Mouse (Mus musculus): ENCODE measurements at regions not wholly inside any gene's neighbourhood (a gene's known extent, or its start where the extent isn't known, plus 50 kb on each side); places are given as distances from the start of the nearest gene placed in this dataset.

DNA sequence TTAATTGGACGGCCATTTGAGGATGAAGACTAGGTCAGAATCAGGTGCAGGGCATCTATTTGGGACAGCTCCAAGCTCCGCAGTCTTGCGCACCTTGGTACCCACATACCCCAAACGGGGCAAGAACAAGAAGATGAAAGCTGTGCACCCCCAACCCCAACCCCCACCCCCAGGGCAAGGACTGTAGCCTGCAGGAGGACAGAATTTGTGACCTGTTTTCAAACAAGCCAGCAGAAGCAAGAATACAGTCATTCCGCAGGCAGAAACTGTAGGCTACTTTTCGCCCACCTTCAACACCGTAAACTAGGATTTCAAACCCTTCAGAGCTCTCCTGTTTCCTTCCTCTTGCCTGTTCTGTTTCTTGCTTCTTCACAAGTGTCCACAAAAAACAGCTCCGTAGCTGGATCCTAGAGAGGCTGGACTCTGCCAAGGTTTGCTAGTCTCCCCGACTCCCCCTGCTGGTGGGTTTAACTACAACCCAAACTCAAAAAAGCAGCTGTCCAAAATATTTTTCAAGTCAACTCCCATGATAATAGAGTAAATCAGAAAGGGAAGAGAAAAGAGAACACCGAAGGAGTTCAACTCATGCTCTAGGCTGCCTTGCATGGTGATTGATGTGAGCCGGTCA is 430.3 kb upstream of the Atp11b start:
- DNase-seq, result peak in 1 of 2 experiments; percentile 64

DNA sequence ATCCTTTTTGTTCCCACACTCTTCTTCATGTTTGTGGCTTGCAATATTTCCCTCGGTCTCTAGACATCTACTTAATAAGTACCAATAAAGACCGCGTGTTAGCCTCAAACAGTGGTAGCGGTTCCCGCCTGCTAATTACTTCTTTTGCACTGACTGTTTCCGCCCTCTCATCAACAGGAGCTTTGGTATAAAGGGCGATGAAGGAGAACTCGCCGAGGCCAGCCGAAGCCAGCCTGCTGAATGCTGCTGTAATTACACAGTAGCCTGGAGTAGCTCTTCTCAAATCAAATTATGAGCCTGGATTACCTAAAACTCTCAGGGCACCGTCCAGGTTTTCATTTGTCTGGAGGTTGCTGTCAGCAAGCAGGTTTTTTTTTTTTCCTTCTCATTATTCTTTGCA is 429.7 kb upstream of the Atp11b start:
- DNase-seq, result no peak

DNA sequence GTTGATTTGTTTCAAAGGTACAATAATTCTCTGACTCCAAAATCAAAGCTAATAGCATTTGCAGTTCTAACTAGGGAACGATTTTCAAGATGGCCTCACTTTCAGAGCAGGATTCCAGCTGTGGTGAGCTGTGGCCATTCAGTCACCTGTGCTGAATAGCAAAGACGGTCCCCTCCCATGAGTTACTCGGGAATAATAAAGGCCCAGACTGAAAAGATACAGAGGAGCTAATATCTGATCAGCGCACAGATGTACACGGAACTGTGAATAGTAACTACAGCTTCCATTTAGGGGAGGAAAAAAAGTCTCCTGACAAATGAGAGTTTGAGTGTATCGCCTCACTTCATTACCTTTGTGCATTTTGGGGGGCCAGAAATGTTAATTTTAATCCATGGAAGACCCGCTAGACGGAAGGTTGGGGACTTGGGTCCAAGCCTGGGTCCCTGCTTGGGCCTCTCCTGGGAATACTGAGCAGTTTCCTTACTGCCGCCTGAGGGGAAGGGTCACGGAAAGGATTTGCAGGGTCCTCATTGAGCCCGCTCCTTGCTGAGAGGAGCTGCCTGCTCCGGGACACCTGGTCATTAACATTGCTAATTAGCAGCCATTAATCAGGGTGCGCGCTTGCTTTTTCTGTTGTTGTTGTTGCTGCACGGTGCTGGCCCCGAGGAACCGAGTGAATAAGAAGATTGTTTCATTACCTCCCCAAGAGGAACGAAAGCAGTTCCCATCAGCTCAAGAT is 421.2 kb upstream of the Atp11b start:
- DNase-seq, result no peak

DNA sequence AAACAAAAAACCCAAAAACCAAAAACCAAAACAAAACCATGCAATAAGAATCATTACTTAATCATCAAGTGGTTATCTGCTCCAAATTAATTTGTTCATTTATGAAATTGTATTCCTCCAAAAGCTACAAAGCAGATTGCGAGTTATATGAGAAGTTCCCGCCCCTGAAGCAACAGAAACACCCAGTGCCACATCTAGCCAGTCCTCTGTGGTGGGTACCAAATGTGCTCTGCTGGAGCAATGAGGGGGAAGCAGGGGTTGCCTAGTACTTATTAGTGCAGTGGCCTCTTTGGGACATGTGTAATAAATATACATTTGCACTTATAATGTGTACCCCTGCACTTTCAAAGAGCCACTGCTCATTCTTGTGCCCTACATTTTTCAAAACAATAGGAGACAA is 419.9 kb upstream of the Atp11b start:
- no peak for DNase-seq

DNA sequence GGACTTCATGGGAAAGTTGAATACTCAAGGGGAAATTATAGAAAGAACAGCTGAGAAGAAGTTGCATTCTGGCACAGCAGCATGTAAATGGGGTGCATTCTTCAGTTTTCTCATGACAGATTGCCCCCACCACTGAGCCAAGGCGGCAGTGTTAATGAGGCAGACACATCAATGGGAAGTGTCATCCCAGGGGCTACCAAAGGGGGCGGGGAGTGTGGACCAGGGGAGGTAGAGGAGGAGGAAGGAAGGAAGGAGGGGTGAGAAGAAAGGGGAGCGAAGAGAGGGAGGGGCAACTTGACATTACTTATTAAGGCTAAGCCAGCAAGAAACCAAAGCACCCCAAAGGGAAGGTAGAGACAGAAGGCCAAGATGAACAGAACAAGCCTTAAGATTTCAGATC is 419.4 kb upstream of the Atp11b start:
- DNase-seq, result no peak

DNA sequence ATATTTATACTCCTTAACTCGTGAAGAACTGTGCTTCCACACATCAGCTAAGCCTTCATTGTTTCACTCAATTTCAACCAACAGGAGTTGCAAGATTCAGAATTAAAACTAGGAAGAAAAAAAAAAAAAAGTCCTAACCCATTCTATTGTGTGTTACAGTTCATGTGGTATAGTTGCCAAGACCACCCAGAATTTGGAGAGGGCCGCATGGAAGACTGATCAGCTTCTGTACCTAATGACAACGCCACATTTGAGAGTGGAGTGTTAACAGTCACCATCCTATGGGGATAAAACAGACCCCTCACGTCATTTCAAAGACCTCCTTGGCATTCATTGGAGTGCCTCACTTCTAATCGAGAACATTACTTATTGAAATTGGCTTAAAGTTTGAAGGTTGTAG is 418.1 kb upstream of the Atp11b start:
- DNase-seq, result no peak

DNA sequence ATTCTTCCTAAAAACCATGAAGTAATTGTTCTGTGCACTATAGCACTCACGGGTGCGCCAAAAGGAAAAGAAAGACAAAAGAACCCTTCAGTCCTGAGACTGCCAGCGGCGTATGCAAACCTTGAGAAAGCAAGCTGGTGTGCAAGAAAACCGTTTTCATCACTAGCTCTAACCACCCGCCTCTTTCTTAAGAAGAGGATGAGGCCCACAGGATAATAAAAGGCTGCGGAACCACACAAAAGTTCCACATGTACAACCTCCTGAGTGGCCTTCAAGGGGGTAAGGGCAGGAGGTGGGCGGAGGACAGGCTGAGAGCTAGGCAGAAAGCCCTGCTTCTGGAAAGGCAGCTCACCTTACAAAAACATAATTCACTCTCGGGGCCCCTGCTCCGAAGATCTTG is 413.4 kb upstream of the Atp11b start:
- DNase-seq, result no peak

DNA sequence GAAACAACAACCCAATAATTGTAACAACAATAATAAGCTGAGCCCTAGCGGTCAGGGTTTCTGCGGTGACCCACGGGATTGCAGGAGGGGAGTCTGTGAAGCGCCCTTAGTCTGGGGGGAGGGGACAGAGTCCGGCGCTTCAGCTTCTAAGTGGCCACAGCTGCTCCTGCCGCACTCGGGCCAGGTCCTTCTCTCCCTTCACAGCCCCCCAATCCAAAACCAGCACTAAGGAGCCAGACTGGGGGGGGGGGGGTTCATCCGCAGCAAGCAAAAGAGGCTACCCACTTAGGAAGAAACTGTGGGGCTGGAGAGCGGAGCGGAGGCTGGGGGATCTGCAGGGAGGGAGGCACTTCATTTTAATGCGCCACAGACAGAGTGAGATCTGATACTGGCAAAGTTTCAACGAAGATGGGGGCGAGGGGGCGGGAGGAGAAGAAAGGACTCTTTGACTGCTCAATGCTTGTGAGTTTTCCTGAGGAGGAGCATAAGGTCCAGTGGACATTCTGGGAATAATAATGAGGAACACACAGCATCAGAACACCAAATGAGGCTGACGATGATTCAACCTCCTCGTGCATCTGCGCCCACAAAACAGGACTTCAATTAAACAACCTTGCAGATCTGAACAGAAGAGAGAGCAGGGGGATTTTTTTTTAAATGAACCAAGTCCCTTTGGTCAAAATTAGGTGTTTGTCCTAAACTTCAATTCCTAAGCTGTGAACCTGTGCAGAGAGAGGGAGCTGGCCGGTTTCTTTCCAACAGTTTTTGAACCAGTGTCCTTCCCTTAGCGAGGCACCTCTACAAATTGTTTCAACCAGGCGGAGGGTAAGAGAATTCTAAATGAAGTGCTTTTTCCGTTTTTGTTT is 412.7 kb upstream of the Atp11b start:
- peak in 1 of 2 experiments; percentile 9 for DNase-seq

DNA sequence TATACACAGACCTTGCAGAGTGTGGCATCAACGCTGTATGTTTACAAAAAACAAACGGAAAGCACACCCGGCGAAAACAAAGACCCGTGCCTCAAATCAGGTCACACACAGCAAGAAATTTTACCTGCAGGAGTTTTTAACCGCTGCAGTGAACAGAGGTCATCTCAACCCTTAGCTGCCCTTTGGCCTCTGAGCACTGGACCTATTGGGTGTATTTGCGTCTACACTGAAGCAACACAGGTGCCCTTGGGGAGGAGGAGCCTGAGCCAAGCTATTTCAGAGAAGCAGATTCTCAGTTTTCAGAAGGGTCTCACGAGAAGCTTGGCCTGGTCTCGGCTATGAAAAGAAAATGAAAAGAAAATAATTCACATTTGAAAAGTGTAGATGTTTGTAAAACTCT is 412.1 kb upstream of the Atp11b start:
- no peak for DNase-seq

DNA sequence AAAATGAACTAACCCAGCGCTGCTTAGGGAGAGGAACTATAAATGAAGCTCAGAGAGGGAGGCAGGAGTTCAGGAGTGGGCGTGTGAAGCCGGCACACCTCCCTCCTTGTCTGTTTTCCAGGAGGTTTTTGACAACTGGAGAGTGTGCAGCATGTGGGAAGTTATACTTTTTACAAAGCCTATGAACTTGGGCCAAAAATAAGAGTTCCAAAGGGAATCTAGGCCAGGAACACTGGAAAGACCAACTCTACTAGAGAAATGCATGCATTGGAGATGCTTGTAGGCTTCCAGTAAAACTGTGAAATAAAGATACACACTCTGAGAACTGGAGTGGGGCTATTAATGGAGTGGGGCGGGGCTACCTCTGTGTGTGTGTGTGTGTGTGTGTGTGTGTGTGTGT is 411.3 kb upstream of the Atp11b start:
- DNase-seq, result no peak

DNA sequence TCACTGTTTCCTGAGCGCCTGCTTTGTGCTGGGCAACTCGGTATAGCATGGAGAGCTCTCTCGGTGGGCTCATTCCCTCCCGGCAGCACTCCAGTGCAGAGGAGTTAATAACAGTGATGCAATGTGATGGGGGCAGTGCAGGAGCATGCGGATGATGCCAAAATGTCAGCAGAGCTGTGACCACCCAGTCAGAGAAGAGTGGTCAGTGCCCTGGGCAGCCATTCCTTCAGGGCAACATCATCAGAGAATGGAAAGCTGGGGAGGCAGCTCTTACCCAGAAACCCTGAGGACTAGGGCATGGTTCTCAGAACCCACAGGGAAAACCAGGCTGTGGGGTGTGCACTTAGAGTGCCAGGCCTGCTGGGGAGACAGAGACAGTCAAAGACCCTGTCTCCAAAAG is 410.0 kb upstream of the Atp11b start:
- no peak for DNase-seq

DNA sequence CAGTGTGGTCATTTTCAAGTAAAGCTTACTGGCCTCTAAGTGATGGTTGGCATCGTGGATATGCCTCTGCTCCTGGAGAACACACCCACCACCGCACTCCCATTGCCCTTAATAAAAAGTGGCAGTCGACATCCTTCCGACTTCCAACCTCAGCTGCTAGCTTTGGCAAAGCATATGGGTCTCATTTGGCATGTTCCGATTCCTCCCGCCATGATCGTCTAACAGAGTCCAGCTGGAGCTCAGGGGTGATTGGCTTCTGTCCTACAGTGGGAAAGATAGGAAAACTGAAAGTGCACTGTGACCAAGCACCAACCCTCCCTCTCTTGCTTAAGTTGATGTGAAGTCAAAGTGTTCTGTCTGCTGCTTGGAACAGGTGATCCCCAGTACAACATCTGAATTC is 404.8 kb upstream of the Atp11b start:
- no peak for DNase-seq

DNA sequence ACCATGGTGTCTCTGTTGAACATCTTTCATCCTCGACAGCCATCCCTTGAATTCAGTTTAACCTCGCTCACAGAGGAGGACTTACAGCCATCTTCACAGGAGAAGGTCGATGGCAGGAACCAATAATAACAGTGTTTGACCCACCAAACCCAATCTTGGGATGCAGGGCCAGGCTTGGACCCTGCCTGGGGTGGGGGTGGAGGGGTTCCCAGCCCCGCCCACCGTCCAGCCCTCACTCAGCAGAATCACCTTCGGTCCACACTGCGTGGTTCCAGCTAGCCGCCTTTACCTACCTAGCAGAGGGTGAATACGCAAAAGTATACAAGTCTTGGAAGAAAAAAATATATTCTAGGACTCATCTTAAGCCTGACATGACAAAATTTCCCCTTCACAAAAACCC is 400.5 kb upstream of the Atp11b start:
- no peak for DNase-seq

DNA sequence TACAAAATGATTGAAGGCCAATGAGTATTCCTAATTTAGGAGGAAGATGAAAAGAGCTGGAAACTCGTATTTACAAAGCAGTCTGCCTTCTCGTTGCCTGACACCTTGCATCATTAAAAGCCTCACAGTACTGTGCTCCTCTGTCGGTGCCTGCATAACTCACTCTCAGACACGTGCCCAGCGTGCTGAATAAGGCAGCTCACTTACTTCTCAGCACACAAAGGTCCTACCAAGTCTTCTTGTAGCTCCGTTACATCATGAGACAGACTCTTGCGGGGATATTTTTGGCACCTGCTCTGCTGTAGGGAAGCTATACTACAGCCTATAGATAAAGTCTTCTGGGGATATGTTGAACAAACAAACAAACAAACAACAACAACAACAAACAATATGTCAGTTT is 400.0 kb upstream of the Atp11b start:
- no peak for DNase-seq

DNA sequence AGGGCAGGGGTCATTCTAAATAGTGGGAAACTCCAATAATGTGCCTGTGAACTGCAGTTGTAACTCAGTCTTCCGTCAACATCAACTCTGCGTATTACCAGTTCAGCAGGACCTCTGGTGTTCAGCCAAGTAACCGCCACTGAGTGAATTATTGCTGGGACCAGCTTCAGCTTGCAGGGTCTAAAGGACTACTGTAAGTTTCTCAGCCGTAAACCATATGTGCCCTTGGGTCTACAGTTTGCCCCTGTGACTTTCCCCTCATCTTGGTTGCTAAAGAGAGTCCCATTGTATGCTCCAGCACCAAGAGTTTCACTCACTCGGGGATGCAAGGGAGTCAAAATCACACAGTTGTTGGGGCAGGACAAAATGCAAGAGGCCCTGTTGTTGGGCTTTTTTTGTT is 399.6 kb upstream of the Atp11b start:
- no peak for DNase-seq

DNA sequence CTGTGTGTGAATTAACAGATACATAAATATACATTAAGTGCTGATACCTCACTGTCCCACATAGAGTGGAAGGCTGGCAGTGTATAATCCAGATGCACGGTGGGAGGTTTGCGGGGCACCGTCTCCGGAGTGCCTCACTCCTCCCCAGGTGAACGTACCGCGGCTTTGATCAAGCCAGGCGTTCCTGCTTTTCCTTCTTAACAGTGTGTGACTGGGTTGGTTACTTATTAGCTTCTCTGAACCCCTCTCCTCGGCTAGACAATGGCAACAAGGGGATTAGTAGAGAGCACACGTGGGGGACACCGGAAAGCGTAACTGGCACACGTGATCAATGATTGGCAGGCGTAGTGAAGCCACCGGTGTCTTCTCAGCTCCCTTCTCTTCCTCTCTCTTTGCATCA is 396.8 kb upstream of the Atp11b start:
- DNase-seq, result no peak

DNA sequence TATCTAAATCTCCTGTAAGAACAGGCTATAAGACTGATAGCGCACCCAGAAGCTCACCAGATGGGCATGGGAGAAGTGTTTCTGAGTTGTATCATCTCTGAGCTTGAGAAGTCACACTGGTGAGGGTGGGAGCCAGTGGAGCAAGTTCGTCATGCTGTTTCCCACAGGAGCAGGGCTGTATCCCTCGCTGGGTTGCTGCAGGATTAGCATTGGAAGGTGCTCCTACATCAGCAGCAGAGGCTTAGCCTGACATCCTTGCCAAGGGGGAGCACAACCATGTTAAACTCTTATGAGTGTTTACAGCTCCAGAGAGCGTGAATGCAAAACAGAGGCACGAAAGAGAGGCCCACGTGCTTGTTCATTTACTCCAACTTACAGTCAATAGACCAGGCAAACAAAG is 395.4 kb upstream of the Atp11b start:
- DNase-seq, result no peak

DNA sequence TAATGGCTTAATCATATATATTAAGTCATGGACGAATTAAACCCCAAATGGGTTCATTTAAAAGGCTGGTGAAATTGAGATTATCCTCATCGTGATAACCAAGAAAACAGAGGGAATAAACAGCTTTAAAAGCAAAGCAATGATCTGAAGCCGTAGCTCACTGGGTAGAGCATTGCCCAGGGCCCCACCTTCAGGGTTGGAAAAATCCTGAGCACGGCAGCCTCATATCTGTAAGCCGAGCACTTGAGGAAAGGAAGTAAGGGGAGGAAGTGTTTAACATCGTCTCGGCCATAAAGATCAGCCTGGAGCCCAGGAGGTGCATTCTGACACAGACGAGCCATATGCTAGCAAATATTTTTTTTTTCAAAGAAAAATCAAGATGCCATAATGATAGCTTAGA is 394.6 kb upstream of the Atp11b start:
- DNase-seq, result no peak

DNA sequence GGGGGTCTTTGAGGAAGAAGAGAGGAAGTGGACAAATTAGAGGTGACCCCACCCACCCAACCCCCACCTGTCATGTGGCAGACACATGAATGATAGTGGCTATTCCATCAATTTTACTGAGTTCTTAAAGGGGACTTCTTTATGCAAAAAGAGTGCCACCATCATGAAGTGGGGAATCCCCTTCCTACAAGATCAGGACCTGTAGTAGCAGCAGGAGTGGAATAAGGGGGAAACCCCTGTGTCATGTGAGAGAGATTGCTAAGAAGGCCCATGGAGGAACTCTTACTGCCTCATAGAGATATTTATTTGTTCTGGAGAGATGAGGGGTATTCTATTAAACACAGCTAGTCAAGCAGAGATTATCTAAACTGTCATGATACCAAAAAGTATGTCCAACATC is 393.4 kb upstream of the Atp11b start:
- DNase-seq, result no peak

DNA sequence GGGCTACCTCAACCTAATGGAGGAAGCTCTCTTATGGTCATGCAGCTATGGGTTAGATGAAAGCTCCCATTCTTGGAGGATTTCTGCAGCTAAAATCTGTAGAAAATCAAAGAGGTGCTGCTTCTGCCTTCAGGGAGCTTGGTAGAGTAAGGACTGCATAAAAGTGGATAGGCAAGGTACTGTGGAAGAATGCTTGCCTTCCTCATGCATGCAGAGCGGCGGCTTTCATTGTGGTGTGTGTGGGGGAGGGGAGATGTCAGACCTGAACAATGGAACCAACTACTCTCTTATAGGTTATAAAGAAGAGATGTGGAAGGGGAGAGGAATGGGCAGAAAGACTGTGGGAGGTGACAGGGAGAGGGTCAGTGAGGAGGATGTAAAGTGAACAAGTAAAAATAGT is 392.8 kb upstream of the Atp11b start:
- no peak for DNase-seq

DNA sequence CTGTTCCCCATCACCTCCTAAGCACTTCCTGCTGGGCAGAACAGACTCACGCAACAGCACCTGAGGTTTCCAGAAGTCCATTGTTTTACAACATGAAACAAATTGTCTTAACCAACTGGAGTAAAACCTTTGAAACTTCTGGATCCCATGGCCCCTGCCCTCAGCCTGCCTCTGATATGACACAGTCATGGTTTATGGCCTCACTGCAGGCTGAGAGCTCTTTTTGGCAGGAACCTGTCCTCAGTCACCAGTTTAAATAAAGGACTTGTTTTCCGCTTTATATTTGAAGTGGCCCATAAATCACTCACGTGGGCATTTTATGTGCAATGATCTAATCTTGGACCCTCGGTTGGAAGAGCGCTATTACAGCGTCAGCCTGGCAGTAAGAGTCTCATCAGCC is 388.5 kb upstream of the Atp11b start:
- DNase-seq, result no peak

DNA sequence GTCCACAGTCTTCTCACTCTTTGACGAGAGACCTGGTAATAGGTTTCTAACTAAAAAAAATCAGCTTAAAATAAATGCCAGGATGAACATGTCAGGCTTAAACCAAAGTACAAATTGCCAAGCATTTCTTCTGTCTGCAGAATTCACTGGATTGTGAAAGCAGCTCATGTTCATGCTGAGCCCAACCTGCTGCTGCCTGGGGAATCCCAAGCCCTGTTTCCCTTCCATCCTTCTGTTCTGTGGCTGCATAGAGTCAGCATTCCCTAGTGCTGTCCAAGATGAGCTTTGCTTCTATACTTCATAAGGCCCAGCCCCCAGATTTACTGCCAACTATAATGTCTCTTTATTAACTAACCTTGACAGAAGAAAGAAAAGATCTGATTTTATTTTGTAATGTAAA is 381.6 kb upstream of the Atp11b start:
- DNase-seq, result no peak

DNA sequence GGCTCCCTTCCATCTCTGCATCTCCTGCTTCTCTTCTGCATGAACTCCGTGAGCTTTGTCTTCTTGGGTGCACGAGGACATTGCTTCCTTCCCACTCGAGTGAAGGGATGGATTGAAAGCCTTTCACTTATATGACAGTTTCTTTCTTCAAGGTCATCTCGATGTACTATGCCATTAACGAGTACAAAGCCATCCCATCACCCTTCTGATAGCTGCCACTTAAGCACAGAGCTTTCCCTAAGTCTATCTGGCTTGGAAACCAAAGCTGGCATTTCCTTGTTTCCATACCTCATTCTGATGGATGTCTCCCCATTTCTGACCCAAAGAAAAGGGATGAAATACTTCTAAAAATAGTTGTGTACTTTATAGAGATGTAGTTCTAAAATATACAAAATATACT is 366.5 kb upstream of the Atp11b start:
- DNase-seq, result no peak

DNA sequence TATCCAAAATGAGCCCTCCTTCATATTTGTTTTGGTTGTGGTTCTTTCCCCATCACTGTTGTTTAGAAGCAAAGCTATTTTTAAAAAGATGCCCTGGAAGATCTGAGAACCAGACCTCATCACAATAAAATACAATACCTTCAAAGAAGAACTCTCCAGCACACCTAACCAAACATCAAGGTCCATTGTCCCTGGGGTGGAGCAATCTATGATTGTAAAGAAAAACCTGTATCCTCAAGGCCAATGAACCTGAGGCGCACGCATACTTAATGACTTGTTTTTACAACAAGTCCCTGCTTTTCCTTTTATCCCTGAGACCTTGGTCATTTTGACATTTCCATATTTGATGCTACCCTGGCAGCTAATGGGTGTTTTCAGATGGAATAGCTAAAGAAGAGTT is 361.2 kb upstream of the Atp11b start:
- DNase-seq, result no peak
